Mouse (Mus musculus): ENCODE measurements around the gene Slc4a1.

Slc4a1 gene

GRCm38 (mm10) chr11:102323516-102323915, 42.5 kb downstream of the Slc4a1 start:
- no peak for DNase-seq (ENCODE audit: low spot score in 2 of 2)

GRCm38 (mm10) chr11:102321931-102322330, 44.1 kb downstream of the Slc4a1 start:
- DNase-seq (ENCODE audit: low spot score in 2 of 2): no peak

GRCm38 (mm10) chr11:102320686-102321005, 45.4 kb downstream of the Slc4a1 start:
- DNase-seq (ENCODE audit: low spot score in 2 of 2): peak; percentile 76 to 81

- DNase-seq (ENCODE audit: low spot score in 2 of 2): peak; percentile 92 to 93
These were observed 45.9 kb downstream of the Slc4a1 start for GRCm38 (mm10) chr11:102319941-102320685.

GRCm38 (mm10) chr11:102319410-102319792, 46.6 kb downstream of the Slc4a1 start, which contains the start of gene Ubtf:
Ubtf (minus strand) TSS chr11:102319742.
- DNase-seq (ENCODE audit: low spot score in 2 of 2): peak; percentile 77 to 82

- DNase-seq (ENCODE audit: low spot score in 2 of 2): peak in 1 of 2 experiments; percentile 25
These were observed 47.2 kb downstream of the Slc4a1 start for GRCm38 (mm10) chr11:102318576-102319409.

- DNase-seq (ENCODE audit: low spot score in 2 of 2): peak in 1 of 2 experiments; percentile 29
These were observed 48.0 kb downstream of the Slc4a1 start for GRCm38 (mm10) chr11:102317901-102318575.

- DNase-seq (ENCODE audit: low spot score in 2 of 2): peak in 1 of 2 experiments; percentile 45
These were observed 48.6 kb downstream of the Slc4a1 start for GRCm38 (mm10) chr11:102317298-102317900.

GRCm38 (mm10) chr11:102316572-102317297, 49.3 kb downstream of the Slc4a1 start:
- DNase-seq (ENCODE audit: low spot score in 2 of 2): peak; percentile 72 to 81

GRCm38 (mm10) chr11:102315690-102316571, 50.1 kb downstream of the Slc4a1 start:
- no peak for DNase-seq (ENCODE audit: low spot score in 2 of 2)

GRCm38 (mm10) chr11:102314321-102314720, 51.7 kb downstream of the Slc4a1 start:
- no peak for DNase-seq (ENCODE audit: low spot score in 2 of 2)

- DNase-seq (ENCODE audit: low spot score in 2 of 2): no peak
These were observed 53.4 kb downstream of the Slc4a1 start for GRCm38 (mm10) chr11:102312586-102312985.

- no peak for DNase-seq (ENCODE audit: low spot score in 2 of 2)
These were observed 54.0 kb downstream of the Slc4a1 start for GRCm38 (mm10) chr11:102311966-102312365.

GRCm38 (mm10) chr11:102310768-102311695, 55.0 kb downstream of the Slc4a1 start:
- DNase-seq (ENCODE audit: low spot score in 2 of 2): no peak

GRCm38 (mm10) chr11:102309821-102310617, 56.0 kb downstream of the Slc4a1 start:
- no peak for DNase-seq (ENCODE audit: low spot score in 2 of 2)

GRCm38 (mm10) chr11:102308979-102309378, 57.0 kb downstream of the Slc4a1 start:
- DNase-seq (ENCODE audit: low spot score in 2 of 2): peak; percentile 95

- no peak for DNase-seq (ENCODE audit: low spot score in 2 of 2)
These were observed 57.9 kb downstream of the Slc4a1 start for GRCm38 (mm10) chr11:102308104-102308503.

- DNase-seq (ENCODE audit: low spot score in 2 of 2): no peak
These were observed 60.6 kb downstream of the Slc4a1 start for GRCm38 (mm10) chr11:102305359-102305758.
